Mouse (Mus musculus) kidney, postnatal 0 days (tissue): ENCODE measurements at regions not wholly inside any gene's neighbourhood (a gene's known extent, or its start where the extent isn't known, plus 50 kb on each side); places are given as distances from the start of the nearest gene placed in this dataset.

Experiments
- ATAC-seq: fragments of 200-750 bp; cut with Nextera tagmentation; replicated peaks from 2 replicates; pipeline ENCODE4 v1.8.0; 2017; ENCODE audit warnings: low read depth, moderate number of reproducible peaks, moderate TSS enrichment, moderate library complexity; ENCODE audit not compliant: low FRiP score
- DNase-seq: peaks from one replicate; pipeline ENCODE4 v3.0.0-alpha.2; 2016; ENCODE audit warnings: low spot score
- H3K27ac ChIP-seq: fragments of 300-500 bp; sonication (generic); 2 replicates; pipeline ENCODE4 v1.5.1; 2014; ENCODE audit warnings: mild to moderate bottlenecking
- H3K27me3 ChIP-seq: fragments of 300-500 bp; sonication (generic); 2 replicates; pipeline ENCODE4 v1.6.1; 2014; ENCODE audit warnings: low read length, mixed read lengths; ENCODE audit not compliant: insufficient read depth
- H3K36me3 ChIP-seq: fragments of 300-500 bp; sonication (generic); 2 replicates; pipeline ENCODE4 v1.6.1; 2014; ENCODE audit warnings: low read length, mixed read lengths; ENCODE audit not compliant: insufficient read depth
- H3K4me1 ChIP-seq: fragments of 300-500 bp; sonication (generic); replicated peaks from 2 replicates; pipeline ENCODE4 v1.6.1; 2014; ENCODE audit warnings: antibody characterized with exemption, low read length, mixed read lengths; ENCODE audit not compliant: insufficient read depth
- H3K4me2 ChIP-seq: fragments of 300-500 bp; sonication (generic); 2 replicates; pipeline ENCODE4 v1.6.1; 2014; ENCODE audit warnings: mild to moderate bottlenecking, low read length, moderate library complexity, mixed read lengths
- H3K4me3 ChIP-seq: fragments of 300-500 bp; sonication (generic); replicated peaks from 2 replicates; pipeline ENCODE4 v1.5.1; 2014; ENCODE audit warnings: low read depth, low read length
- H3K9ac ChIP-seq: fragments of 300-500 bp; sonication (generic); 2 replicates; pipeline ENCODE4 v1.6.1; 2014; ENCODE audit warnings: low read depth, low read length
- H3K9me3 ChIP-seq: fragments of 300-500 bp; sonication (generic); replicated peaks from 2 replicates; pipeline ENCODE4 v1.6.1; 2016; ENCODE audit warnings: low read length, inconsistent platforms, mixed read lengths
- CTCF ChIP-seq: IDR thresholded peaks from 2 replicates; pipeline ENCODE4 v1.5.1; 2016; ENCODE audit warnings: antibody characterized with exemption, low read depth, mild to moderate bottlenecking, moderate library complexity
- WGBS: fragments of 180-500 bp; shearing (Covaris S2); extraction: QIAGEN DNeasy Blood & Tissue Kit; methylation state at CpG from one replicate; pipeline ENCODE4 v1.1.7; 2014; 5-methylcytosine and 5-hydroxymethylcytosine counted together

GRCm38 (mm10) chr11:45440937-45441720 is 410.7 kb upstream of the Clint1 start:
- Histone ChIP-seq H3K27me3 (no peaks in the 10 kb centered on the region), H3K27ac (no peak overlapping the region), H3K36me3 (no peaks in the 10 kb centered on the region), H3K4me1 (no peaks in the 10 kb centered on the region), H3K9me3 (no peaks in the 10 kb centered on the region), H3K4me2 (no peak overlapping the region), H3K4me3 (no peak overlapping the region), H3K9ac (no peak overlapping the region)
- ATAC-seq (no peak), DNase-seq (no peak)
- WGBS = 26% methylated on average over 3 of the region's 3 CpGs
- TF ChIP-seq CTCF = no peak

- no peak for ATAC-seq
- Histone ChIP-seq H3K4me2 (no peak overlapping the region), H3K27ac (no peak overlapping the region), H3K4me1 (no peaks in the 10 kb centered on the region), H3K27me3 (no peaks in the 10 kb centered on the region), H3K36me3 (no peaks in the 10 kb centered on the region), H3K9me3 (no peaks in the 10 kb centered on the region), H3K9ac (no peak overlapping the region), H3K4me3 (no peak overlapping the region)
- DNase-seq = no peak
- TF ChIP-seq CTCF = no peak
- 83% methylated on average over 2 of the region's 2 CpGs for WGBS
Measured at GRCm38 (mm10) chr11:45446512-45446911, 405.3 kb upstream of the Clint1 start.

- ATAC-seq (no peak), DNase-seq (no peak)
- Histone ChIP-seq H3K4me3 (no peak overlapping the region), H3K27me3 (no peaks in the 10 kb centered on the region), H3K9ac (no peak overlapping the region), H3K9me3 (no peaks in the 10 kb centered on the region), H3K4me2 (no peak overlapping the region), H3K4me1 (0 out of 2 replicates have a peak, but pooled peaks cover 3% of the 10 kb centered on the region), H3K36me3 (no peaks in the 10 kb centered on the region), H3K27ac (no peak overlapping the region)
- WGBS = 63% methylated on average over 5 of the region's 5 CpGs
- no peak for TF ChIP-seq CTCF
Measured at GRCm38 (mm10) chr11:45454234-45454633, 397.6 kb upstream of the Clint1 start.

GRCm38 (mm10) chr11:45454933-45455332 is 396.9 kb upstream of the Clint1 start:
- TF ChIP-seq CTCF = no peak
- no peak overlapping the region for H3K9ac ChIP-seq
- no peaks in the 10 kb centered on the region for H3K27me3 ChIP-seq
- no peaks in the 10 kb centered on the region for H3K36me3 ChIP-seq
- 89% methylated on average over 3 of the region's 3 CpGs for WGBS
- no peak for ATAC-seq
- H3K4me2 ChIP-seq = no peak overlapping the region
- 0 out of 2 replicates have a peak, but pooled peaks cover 3% of the 10 kb centered on the region for H3K4me1 ChIP-seq
- H3K9me3 ChIP-seq = no peaks in the 10 kb centered on the region
- no peak overlapping the region for H3K4me3 ChIP-seq
- H3K27ac ChIP-seq = no peak overlapping the region
- no peak for DNase-seq

- H3K4me3 ChIP-seq = no peak overlapping the region
- WGBS = 30% methylated on average over 3 of the region's 3 CpGs
- no peak for ATAC-seq
- peak; percentile 28 for DNase-seq
- TF ChIP-seq CTCF = no peak
- H3K27me3 ChIP-seq = no peaks in the 10 kb centered on the region
- H3K9me3 ChIP-seq = no peaks in the 10 kb centered on the region
- 0 out of 2 replicates have a peak, but pooled peaks cover 3% of the 10 kb centered on the region for H3K4me1 ChIP-seq
- no peak overlapping the region for H3K4me2 ChIP-seq
- H3K36me3 ChIP-seq = no peaks in the 10 kb centered on the region
- H3K9ac ChIP-seq = no peak overlapping the region
- no peak overlapping the region for H3K27ac ChIP-seq
Measured at GRCm38 (mm10) chr11:45456724-45457123, 395.1 kb upstream of the Clint1 start.

GRCm38 (mm10) chr11:45457597-45457996 is 394.3 kb upstream of the Clint1 start:
- TF ChIP-seq CTCF = no peak
- H3K4me2 ChIP-seq = no peak overlapping the region
- H3K9ac ChIP-seq = no peak overlapping the region
- no peaks in the 10 kb centered on the region for H3K27me3 ChIP-seq
- H3K27ac ChIP-seq = no peak overlapping the region
- ATAC-seq = no peak
- H3K9me3 ChIP-seq = no peaks in the 10 kb centered on the region
- peak; percentile 80 for DNase-seq
- no peaks in the 10 kb centered on the region for H3K36me3 ChIP-seq
- H3K4me3 ChIP-seq = no peak overlapping the region
- 0 out of 2 replicates have a peak, but pooled peaks cover 3% of the 10 kb centered on the region for H3K4me1 ChIP-seq
- 12% methylated on average over 4 of the region's 4 CpGs for WGBS
